Mouse (Mus musculus) spleen, adult 18-20 months (tissue): ENCODE results near the gene Cmtm4.

Source experiments
- DNase-seq, 2 experiments: peaks; one replicate each; pipeline ENCODE4 v3.0.0; 2022; ENCODE audit warnings: mixed read lengths in 2 of 2

The Cmtm4 gene

DNA sequence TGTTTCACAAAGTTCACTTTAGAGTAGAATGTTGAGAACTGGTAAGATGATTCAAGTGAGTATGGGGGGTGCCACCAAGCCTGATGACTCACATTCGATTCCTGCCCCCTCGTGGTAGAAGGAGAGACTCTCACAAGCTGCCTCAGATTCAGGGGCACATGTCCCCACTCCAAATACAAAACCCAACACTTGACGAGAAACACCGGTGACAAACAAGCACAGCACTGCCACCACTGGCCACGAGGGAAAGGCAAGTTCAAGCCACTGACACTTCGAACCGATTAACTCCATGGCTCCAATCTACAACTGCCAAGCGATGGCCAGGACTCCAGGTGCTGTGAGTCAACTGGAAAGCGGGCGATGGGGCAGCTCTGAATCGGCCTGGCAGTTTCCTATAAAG lies 21.8 kb downstream of the Cmtm4 start:
- no peak for DNase-seq

DNA sequence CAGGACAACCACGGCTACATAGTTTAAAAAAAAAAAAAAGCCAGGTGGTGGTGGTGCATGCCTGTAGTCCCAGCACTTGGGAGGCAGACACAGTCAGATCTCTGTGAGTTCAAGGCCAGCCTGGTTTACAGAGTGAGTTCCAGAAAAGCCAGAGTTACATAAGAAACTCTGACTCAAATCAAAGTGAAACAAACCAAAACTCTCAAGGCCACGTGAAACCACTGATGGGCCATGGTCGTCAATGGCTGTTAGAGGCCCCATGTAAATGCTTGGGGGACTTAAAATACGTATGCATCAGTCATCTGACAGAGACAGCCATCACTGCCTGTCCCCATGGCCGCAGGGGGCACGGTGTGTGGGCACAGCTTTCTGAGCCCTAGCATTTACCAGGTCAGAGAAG lies 24.5 kb downstream of the Cmtm4 start:
- DNase-seq = no peak

DNA sequence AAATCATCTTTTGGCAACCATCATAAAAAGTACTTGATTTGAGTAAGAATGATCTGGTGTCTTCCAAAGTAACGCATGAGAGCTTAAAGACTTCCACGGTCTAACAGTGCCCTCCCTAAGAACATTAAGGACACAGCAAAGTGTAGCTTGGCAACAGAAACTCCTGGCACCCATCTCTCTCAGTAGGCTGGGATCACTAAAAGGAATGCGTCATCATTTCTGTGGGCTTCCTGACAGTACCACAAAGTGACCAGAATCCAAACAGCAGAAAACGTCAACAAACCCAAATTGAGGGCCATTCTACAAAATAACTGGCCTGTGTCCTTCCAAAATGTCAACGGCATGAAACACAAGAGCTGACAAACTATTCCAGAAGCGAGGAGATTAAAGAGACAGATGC lies 25.5 kb downstream of the Cmtm4 start:
- DNase-seq = no peak

DNA sequence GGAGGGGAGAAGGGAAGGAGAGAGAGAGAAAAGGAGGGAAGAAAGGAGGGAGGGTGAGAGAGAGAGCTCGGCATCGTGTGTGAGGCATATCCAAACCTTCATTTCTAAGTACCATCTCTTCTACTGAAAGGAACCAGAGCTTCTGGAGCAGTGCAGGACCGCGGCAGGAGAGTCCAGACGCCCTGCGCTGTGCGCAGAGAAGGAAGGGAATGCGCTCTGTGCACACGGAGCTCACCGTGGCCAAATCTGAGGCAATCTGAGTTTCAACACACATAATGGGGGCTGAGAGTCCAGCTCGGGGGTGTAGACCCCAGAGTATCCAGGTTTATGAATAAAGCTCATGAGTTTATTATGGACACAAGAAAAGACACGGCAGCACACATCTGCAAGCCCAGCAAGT lies 26.0 kb downstream of the Cmtm4 start:
- DNase-seq = no peak

DNA sequence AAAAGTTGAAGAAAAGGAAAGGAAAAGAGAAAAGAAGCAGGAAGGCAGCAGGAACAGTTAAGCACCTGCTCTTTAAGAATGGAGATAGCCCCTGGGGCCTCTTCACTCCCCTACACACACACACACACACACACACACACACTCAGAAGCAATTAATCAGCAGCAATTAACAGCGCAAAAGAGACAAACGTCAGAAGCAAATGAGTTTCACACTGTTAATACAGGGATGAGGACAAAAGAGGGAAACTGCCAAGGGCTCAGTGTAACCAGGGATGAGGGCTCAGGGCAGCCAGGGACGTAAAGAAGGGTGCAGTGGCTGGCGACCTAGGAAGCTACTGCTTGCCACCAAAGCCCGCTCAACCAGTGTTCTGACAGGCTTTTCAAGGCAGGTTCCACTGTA lies 28.2 kb downstream of the Cmtm4 start:
- no peak for DNase-seq

DNA sequence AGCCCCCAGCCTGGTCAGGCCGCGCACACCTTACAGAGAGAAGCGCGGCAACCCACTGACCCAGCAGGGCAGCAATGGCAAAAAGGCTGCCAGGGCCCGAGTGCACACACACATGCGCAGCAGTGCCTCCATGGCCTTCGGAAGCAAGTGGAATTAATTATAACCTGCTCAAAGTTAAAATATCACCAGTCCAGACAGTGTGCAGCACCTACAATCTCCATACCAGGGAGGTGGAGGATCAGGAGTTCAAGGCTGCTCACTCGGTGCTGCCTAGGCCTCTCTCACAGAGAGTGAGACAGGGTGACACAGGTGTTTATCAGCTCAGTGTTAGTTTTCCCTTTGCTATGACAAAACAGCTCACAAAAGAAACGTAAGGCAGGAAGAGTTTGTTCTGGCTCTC lies 29.9 kb downstream of the Cmtm4 start:
- no peak for DNase-seq

DNA sequence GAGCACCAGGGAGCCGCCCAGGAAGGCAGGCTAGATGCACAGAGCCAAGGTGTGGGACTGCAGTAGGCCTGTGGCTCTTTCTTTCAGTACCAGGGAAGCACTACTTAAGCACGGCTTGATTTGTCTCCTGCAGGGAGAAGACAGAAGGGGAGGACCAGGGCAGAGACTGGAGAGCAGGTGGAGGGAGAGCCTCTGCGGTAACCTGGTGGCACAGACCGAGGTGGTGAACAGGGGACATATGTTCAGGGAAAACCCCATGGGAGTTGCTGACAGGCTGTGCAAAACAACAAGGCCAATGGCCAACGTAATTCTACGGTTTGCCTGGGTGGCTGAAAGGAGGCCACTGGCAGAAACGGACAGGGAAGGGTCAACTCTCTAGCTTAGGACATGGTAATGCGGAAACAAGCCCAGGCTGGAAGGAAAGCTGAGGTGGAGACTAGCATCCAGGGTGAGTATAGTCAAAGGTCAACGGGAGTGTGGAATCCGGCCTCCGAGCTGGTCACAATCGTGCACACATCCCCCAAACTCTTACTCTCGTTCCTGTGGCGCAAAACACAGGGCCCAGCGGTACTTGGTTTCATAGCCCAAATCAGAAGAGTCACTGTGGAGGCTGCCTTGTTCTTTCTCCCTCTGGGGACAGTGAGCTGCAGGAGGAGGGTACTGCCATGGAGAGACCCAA lies 35.7 kb downstream of the Cmtm4 start:
- no peak for DNase-seq

DNA sequence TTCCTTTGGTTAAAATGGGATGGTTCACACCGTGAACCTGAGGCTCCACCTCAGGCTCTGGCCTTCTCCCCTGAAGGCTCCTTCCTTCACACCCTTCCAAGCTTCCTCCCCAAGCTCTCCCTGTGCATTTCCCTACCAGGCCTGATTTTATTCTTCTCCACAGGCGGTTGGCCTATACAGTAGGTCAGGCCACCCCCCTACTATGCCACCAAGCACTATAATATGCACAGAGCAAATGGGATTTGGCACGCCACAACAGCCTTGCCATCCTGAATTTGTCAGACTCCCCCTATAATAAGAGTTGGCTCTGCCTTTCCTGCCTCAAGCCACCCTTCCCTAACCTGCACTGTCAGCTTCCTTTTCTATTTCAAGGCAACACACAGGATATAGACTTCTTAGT lies 37.0 kb downstream of the Cmtm4 start:
- no peak for DNase-seq

DNA sequence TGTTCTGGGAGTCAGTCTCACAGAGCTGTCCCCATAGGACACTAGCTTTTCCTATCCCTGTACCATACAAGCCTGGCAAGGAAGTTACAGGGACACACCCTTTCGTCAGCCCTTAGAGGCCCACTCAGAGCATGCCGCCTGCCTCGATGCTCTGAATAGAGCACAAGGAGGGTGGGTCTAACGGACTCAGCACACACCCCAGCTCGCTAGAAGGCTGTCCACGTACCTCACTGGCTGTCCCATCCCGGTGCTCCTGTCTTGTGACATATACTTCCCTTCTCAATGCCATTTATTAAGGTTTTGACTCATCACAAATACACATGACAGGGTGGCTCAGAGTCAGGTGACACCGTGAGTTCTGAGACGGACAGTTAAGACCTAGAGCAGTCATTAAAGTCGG lies 41.1 kb downstream of the Cmtm4 start:
- DNase-seq = no peak

DNA sequence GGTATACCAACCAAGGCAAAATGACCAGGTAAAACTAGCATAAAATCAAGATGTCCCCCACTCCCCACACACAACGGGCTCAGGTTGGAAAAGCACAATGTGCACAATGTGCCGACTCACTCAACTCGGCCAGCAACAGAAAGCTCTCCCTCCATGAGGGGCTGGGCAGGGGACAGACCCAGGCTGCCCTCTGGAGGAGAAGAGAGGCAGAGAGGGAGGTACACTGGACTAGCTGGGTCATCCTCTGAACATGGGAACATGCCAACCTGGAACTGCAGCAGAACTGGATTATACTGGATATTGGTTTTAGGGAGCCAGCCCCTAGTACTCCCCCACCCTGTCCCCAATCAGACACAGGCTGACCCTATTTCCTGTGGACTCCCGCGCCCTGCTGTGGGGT lies 42.4 kb downstream of the Cmtm4 start:
- no peak for DNase-seq

DNA sequence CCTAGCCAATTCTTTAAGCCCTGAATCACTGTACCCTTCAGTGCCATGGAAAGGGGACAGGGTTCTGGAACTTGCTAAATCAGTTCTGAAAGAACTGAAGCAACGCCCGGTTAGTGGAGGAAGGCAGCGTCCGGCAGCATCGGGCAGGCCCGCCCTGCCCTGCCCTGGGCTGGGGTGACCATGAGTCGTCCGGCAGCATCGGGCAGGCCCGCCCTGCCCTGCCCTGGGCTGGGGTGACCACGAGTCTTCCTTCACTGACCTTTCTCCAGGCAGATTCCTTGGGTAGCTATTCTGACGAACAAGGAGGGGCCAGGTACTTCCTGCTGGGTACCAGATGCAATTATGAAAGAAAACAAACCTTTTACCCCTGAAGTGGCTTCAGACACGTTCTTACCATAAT lies 45.6 kb downstream of the Cmtm4 start:
- DNase-seq = no peak

DNA sequence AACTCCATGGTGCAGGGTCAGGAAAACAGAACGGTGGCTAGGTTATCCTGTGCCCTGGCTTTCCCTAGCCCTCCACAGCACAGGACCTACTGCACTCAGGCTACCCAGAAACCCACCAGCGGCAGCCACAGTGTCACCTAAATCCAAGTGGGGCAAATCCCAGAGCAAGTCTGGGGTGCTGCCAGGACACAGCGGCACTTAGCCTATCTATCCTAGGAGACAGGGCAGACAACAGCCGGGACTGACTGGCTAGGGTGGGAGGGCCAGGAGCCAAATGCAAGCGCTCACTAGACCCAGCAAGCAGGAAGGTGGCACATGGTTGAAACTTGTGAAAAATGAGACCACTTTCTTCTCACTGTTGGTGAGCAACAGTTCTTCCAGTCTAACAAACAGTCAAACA lies 46.6 kb downstream of the Cmtm4 start:
- no peak for DNase-seq

DNA sequence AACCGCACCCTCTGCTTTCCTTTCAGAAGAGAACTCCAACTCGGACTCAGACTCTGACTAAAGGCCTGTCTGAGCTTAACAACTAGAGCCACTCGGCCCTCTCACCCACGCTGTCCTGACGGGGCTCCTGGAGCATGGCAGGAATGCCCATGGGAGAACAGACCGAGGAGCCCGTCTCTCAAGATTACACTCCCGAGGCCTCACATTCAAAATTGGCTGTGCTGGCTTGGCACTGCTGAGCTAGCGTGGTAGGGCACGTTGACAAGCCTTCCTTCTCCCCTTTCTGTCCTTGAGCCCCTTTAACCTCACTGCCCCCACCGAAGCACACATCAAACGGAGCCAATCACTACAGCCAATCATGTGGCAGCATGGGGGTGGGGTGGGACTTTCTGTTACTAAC lies 48.9 kb downstream of the Cmtm4 start:
- DNase-seq = no peak

DNA sequence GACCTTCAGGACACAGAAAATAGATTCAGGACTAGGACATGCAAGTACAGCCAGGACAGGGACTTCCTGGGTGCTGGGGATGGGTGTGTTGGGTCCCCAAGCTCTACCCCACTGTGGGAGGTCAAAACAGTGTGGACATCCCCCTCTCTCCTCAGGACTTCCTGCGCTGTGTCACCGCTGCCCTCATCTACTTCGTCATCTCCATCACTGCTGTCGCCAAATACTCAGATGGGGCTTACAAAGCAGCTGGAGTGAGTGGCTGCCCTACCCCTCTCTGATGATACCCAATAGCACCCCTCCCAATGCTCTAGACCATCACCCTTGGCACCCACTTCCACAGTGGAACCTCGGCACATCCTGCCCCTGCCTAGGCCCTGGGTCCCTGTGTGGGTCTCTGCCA lies 51.0 kb downstream of the Cmtm4 start:
- DNase-seq = no peak

DNA sequence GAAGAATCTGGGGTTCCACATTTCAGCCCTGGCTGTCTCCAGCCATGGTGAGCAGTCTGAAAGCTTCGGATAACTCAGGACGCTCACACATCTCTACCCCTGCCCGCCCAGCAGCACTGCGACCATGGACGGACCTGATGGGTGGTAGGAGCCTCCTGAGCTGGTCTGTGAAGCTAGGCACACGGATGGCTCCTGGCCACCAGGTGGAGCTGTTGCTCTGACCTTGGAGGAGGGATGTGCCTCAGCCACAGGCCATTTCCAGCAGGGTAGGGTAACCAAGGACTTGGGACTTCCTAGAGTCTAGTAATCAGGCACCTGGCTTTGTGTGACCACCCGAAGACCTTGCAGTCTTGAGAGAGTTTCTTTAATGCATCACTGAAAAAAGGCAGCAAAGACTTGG lies 51.6 kb downstream of the Cmtm4 start:
- peak; percentile 60 to 86 for DNase-seq

DNA sequence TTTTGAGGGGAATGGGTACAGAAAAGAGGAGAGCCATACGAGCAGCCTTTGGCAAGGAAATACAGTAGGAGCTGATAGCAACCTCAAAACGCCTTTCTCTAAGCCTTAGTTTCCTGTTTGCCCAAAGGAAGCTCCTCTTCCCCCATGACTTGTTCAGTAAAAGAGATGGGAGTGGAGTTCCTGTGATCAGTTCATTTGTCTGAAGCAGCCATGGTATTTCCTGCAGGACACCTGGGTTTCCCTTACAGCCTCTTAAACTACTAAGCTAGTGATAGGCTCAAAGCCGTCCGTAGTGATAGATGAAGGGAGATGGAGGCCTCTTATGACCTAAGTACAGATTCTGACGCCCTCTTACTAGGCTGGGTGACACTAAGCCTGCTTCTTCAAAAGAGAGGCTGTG lies 53.2 kb downstream of the Cmtm4 start:
- no peak for DNase-seq

DNA sequence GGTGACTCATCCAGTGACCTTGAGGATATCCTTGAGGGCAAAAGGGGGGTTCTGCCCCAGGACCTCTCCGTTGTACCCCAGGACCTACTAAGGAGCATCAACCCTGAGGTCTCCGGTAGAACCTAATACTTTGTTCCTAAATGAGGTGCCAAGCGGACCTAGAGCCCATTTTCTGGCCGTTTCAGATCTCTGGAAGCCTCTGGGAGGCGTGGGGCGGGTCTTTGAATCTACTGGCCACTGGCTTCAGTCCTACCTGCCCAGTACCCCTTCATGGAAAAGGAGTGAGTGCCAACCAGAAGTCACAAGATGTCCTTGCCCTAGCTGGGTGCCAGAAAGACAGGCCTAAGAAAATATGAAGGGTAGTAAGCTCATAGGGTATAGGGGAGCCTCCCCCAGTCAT lies 53.9 kb downstream of the Cmtm4 start:
- no peak for DNase-seq

DNA sequence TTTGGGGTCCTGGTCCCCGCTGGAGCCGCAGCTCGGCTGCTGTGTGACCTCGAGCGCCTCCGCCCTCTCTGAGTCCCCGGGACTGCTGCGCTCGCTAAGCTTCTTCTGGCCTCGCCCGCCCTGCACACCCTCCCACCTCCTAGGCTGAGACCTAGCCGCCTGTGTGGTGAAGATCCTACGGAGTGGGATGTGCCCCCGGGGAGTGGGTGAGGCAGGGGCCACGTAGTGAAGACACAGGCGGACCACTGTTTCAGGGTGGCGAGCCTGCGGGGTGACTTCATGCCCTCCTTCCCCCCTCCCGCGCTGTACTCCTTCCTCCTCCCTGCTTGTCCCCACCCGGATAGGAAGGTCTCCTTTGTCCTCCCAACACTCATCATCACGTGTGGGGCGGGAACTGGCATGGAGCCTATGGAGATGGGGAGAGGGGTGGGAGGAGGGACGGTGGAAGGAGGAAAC lies 54.5 kb downstream of the Cmtm4 start:
- DNase-seq = no peak

DNA sequence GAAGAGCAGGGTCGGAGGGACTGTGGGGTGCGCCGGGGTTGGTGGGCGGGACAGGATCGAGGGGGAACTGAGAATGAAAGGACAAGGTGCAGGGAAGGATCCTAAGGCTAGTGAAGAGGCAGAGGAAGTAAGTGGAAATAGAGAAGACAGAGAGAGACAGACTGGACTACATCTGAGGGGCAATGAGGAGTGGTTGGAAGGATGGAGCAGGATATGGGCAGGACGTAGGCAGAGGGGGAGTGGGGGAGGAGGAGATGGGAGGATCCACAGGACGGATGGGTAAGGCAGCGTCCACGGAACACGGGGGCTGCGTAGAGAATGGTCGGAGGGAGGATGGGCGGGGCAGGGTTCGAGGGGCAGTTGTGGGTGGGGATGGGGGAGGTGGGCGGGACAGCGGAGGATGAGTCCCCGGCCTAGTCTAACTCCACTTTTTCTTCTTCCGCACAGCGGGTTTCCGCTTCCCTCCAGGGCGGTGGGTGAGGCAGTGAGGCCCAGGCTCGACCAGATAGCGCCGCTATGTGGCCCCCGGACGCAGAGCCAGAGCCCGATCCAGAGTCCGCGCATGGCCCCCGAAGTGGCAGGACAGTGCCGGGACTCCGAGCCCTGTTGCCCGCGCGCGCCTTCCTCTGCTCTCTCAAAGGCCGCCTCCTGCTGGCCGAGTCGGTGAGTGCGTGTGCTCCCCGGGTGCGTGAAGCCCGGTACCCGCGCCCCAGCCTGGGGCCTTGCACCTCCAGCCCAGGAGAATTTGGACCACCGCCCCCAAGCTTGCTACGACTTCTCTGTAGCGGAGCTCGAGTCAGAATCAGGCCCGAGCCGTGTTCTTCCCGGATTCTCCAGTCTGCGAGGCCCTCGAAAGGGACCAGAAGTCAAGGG lies 55.1 kb downstream of the Cmtm4 start:
- DNase-seq = peak; percentile 69 to 75

DNA sequence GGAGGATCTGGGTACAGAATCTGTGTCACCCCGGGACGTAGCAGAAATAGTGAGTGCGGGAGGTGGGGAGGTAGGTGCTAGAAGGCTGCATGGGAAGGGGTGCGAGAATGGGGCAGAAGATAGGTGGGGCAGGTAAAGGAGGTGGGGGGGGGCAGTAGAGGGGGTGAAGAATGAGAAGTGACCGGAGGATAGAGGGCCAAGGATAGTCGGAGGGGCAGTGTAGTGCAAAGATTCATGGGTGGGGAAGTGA lies 55.7 kb downstream of the Cmtm4 start:
- no peak for DNase-seq

DNA sequence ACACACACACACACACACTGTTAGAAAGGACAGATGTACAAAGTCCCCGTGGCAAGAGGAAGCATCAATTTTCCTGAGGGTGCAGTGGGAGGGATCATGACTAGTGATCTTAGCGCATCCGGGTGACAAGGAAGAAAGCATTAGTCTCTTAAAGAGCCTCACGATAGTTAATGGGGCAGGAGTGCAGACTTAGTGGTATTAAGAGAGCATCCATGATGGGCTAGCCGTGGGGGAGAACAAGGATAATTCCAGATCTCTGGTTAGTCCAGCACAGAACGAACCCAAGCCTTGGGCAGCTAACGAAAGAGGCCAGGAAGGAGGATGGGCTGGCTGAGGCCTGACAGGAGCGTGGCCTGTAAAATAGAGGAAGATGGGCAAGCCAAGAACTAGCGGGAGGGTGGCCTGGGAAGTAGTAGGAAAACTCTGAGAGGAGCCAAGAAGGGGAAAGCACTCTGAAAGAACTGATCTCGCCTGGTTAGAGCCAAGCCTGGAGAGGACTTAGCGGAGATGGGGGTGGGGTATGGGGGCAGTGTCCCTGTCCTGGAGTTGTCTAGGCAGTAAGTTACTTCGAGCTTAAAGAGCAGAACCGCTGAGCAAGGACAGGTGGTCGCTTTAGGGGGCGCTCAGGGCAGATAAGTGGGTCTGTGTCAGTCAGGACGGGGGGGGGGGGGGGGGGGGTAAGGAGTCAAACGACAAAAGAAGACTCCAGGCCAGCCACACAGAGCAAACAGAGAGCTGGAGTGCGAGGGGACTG lies 56.2 kb downstream of the Cmtm4 start, which contains the start of gene Cmtm3:
Gene Cmtm3 (plus strand): TSS at position 182 of the 754 bp plus-strand sequence.
- DNase-seq = no peak

DNA sequence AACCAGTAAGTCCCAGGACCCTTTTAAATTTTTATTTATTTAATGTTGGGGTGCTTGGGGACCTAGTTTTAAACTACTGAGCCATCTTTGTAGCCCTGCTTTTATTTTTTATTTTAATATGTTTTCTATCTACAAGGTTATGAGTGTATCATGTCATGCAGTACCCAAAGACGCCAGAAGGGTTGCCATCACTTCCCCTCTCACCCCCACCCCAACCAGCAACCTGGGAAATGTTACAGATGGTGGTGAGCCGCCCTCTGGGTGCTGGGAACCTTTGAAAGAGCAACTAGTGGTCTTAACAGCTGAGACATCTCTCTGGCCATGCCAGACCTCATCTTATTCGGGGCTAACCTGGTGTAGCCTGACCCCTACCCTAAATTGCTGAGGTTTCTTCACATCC lies 57.7 kb downstream of the Cmtm4 start:
- DNase-seq = no peak

DNA sequence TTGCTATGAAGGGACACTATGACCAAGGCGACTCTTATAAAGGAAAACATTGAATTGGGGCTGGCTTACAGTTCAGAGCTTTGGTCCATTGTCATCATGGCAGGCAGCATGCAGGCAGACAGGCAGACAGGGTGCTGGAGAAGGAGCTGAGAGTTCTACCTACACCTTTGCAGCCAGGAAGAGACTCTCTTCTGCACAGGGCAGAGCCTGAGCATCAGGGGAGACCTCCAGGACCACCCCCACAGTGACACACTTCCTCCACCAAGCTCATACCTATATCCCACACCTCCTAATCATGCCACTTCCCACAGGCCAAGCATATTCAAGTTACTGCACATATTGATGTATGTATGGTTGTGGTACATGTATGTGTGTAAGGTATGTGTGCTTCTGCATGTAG lies 58.8 kb downstream of the Cmtm4 start:
- no peak for DNase-seq

DNA sequence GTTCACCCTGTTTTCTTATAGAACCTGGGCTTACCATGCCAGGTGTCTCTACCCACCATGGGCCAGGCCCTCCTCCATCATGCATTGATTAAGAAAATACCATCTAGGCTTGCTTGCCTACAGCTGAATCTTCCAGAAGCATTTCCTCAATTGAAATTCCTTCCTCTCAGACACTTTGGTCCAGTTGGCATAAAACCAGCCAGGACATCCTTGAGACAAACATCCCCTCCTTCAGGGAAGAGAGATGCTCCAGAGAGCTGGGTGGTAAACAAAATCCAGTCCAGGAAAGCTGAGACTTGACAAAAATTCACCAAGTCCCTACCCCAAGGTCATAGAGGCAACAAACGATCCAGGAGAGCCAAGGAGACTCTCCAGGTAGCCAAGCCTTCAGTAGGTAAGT lies 61.4 kb downstream of the Cmtm4 start:
- DNase-seq = no peak
